Mouse (Mus musculus) limb, embryonic 14.5 days (tissue): Measurements from ENCODE around the gene Tcte1. TPM values are rescaled to one million over a fixed set of nuclear protein-coding genes. Genes with fewer than 3 reads are reported as not detected.
A peak's percentile ranks its signal among the peaks of the same experiment; 100 is the strongest.

Experiments
- ATAC-seq: fragments of 200-750 bp; cut with Nextera tagmentation; 2 replicates; pipeline ENCODE4 v1.8.0; 2017; ENCODE audit warnings: low read depth, moderate number of reproducible peaks, moderate TSS enrichment; ENCODE audit not compliant: low FRiP score
- DNase-seq: peaks from one replicate; pipeline ENCODE4 v3.0.0-alpha.2; 2015; ENCODE audit warnings: low spot score
- H3K27ac ChIP-seq: fragments of 300-500 bp; sonication (generic); replicated peaks from 2 replicates; pipeline ENCODE4 v1.5.1; 2014; ENCODE audit warnings: low read depth, mild to moderate bottlenecking, low read length, moderate library complexity, mixed read lengths
- H3K27me3 ChIP-seq: fragments of 300-500 bp; sonication (generic); 2 replicates; pipeline ENCODE4 v1.6.1; 2014; ENCODE audit warnings: low read length, mixed read lengths; ENCODE audit not compliant: control insufficient read depth, insufficient read depth
- H3K36me3 ChIP-seq: fragments of 300-500 bp; sonication (generic); 2 replicates; pipeline ENCODE4 v1.6.1; 2014; ENCODE audit warnings: mild to moderate bottlenecking, low read length, moderate library complexity, mixed read lengths; ENCODE audit not compliant: control insufficient read depth, insufficient read depth
- H3K4me1 ChIP-seq: fragments of 300-500 bp; sonication (generic); 2 replicates; pipeline ENCODE4 v1.6.1; 2014; ENCODE audit warnings: antibody characterized with exemption, low read length, mixed read lengths; ENCODE audit not compliant: control insufficient read depth, insufficient read depth
- H3K4me2 ChIP-seq: fragments of 300-500 bp; sonication (generic); replicated peaks from 2 replicates; pipeline ENCODE4 v1.6.1; 2014; ENCODE audit warnings: low read depth, mild to moderate bottlenecking, low read length, moderate library complexity; ENCODE audit not compliant: severe bottlenecking
- H3K4me3 ChIP-seq: fragments of 300-500 bp; sonication (generic); replicated peaks from 2 replicates; pipeline ENCODE4 v1.5.1; 2014; ENCODE audit warnings: low read length
- H3K9ac ChIP-seq: fragments of 300-500 bp; sonication (generic); 2 replicates; pipeline ENCODE4 v1.6.1; 2014; ENCODE audit warnings: mild to moderate bottlenecking, low read depth, low read length, moderate library complexity; ENCODE audit not compliant: severe bottlenecking
- H3K9me3 ChIP-seq: fragments of 300-500 bp; sonication (generic); 2 replicates; pipeline ENCODE4 v1.6.1; 2016; ENCODE audit warnings: low read length; ENCODE audit not compliant: control insufficient read depth
- POLR2A ChIP-seq: fragments of 200-500 bp; IDR thresholded peaks from 2 replicates; pipeline ENCODE4 v1.8.0; 2012; ENCODE audit warnings: inconsistent platforms, mild to moderate bottlenecking, moderate library complexity, borderline replicate concordance; ENCODE audit not compliant: insufficient read depth, insufficient read length; ENCODE audit errors: extremely low read depth
- WGBS: fragments of 180-500 bp; shearing (Covaris S2); extraction: QIAGEN DNeasy Blood & Tissue Kit; methylation state at CpG from one replicate; pipeline ENCODE4 v1.1.7; 2014; 5-methylcytosine and 5-hydroxymethylcytosine counted together
- polyA plus RNA-seq, 2 experiments: library from polyadenylated mRNA; depleted of rRNA in 1 of 2; stranded (reverse) in 1 of 2; unstranded in 1 of 2; fragments of >200 nt; fragmentation: Nextera tagmentation in 1 of 2; extraction: Ambion mirVana in 1 of 2; gene quantifications; 2 replicates each; pipeline versions ENCODE4 v1.2.1 to v1.2.3; 2012 to 2014

Gene Tcte1
- polyA plus RNA-seq, 2 experiments = 0.74 TPM; not detected in 1

GRCm38 (mm10) chr17:45569999-45570398 lies 46.8 kb downstream of the Tcte1 start:
- 84% methylated on average over 4 of the region's 4 CpGs for WGBS
- Histone ChIP-seq H3K4me1 (peaks cover 17% of the 10 kb centered on the region), H3K9ac (no peak overlapping the region), H3K36me3 (peaks cover 64% of the 10 kb centered on the region), H3K9me3 (no peaks in the 10 kb centered on the region), H3K4me2 (no peak overlapping the region), H3K27ac (no peak overlapping the region), H3K27me3 (no peaks in the 10 kb centered on the region), H3K4me3 (no peak overlapping the region)
- DNase-seq = no peak
- no peak for ATAC-seq
- no peak for TF ChIP-seq POLR2A

GRCm38 (mm10) chr17:45572103-45573086 lies 49.2 kb downstream of the Tcte1 start:
- Histone ChIP-seq H3K27ac (peak overlapping the region; percentile 97), H3K9ac (peak overlapping the region; percentile 98), H3K36me3 (peaks cover 49% of the 10 kb centered on the region), H3K27me3 (no peaks in the 10 kb centered on the region), H3K9me3 (no peaks in the 10 kb centered on the region), H3K4me1 (peaks cover 10% of the 10 kb centered on the region), H3K4me2 (peak overlapping the region; percentile 73), H3K4me3 (peak overlapping the region; percentile 96)
- TF ChIP-seq POLR2A = no peak
- under 1% methylated on average over 38 of the region's 57 CpGs for WGBS
- ATAC-seq (peak; percentile 41), DNase-seq (peak; percentile 91)

DNA sequence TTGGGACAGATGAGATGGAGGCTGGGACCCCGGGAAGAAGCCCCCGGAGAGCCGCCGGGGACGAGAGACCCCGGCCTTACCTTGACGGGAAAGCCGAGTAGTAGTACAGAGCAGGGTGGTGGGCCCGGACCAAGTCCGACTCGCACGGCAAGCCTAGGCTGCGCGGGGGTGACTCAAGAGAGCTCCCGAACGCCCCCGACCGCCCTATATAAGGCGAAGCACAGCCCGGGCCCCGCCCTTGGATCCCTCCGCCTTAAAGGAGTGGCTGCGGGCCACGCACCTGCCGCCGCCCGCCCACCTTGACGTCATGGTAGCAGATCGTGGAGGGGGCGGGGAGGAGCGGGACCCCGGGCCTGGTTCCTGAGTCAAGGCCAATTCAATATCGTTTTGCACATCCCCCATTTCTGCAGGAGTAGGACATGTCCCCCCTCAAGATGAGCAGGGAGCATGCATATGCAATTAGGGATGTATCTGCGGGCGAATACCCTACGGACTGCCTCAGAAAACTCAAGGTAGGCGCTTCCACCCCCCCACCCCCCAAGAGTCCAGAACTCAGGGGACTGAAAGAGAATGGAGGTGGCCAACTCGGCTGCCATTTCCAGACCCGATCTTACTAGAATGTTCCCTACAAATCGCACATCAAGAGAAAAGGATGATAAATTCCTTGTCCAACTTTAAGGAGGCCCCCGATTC lies 50.0 kb downstream of the Tcte1 start, which contains the start of gene Hsp90ab1:
TSS of gene Hsp90ab1 (minus strand) at position 185 of the 693 bp plus-strand sequence.
- Histone ChIP-seq H3K4me2 (peak within 1 kb of the TSS; percentile 73), H3K9me3 (no peaks in the 10 kb centered on the region), H3K36me3 (peaks cover 40% of the 10 kb centered on the region), H3K4me3 (peak within 1 kb of the TSS; percentile 96), H3K27me3 (no peaks in the 10 kb centered on the region), H3K9ac (peak within 1 kb of the TSS; percentile 98), H3K4me1 (peaks cover 10% of the 10 kb centered on the region), H3K27ac (peak within 1 kb of the TSS; percentile 97)
- peak; percentile 85 for ATAC-seq
- 3% methylated on average over 41 of the region's 41 CpGs for WGBS
- peak; percentile 94 for DNase-seq
- peak; percentile 98 for TF ChIP-seq POLR2A

DNA sequence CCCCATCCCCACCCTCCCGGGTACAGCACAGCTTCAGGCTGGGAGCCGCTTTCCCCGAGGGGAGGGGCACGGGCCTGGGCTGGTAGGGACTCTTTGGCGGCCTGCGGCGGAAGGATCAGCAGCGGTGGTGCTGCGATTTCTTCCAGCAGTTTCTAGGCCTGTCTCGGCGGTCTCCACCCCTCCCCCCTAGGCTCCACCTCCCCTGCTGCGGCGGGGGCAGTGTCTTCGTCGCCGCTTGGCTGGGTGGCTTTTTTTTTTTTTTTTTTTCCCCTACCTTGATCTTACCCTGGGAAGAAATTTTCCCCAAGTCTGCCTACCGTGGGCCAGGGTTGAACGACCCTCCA lies 50.5 kb downstream of the Tcte1 start:
- WGBS = 0% methylated on average over 18 of the region's 18 CpGs
- peak overlapping the region; percentile 97 for H3K27ac ChIP-seq
- H3K9me3 ChIP-seq = no peaks in the 10 kb centered on the region
- H3K4me1 ChIP-seq = peaks cover 10% of the 10 kb centered on the region
- peak overlapping the region; percentile 98 for H3K9ac ChIP-seq
- no peak for TF ChIP-seq POLR2A
- H3K27me3 ChIP-seq = no peaks in the 10 kb centered on the region
- H3K4me2 ChIP-seq = peak overlapping the region; percentile 73
- peak; percentile 79 for ATAC-seq
- H3K4me3 ChIP-seq = peak overlapping the region; percentile 96
- peaks cover 35% of the 10 kb centered on the region for H3K36me3 ChIP-seq
- DNase-seq = peak; percentile 98

DNA sequence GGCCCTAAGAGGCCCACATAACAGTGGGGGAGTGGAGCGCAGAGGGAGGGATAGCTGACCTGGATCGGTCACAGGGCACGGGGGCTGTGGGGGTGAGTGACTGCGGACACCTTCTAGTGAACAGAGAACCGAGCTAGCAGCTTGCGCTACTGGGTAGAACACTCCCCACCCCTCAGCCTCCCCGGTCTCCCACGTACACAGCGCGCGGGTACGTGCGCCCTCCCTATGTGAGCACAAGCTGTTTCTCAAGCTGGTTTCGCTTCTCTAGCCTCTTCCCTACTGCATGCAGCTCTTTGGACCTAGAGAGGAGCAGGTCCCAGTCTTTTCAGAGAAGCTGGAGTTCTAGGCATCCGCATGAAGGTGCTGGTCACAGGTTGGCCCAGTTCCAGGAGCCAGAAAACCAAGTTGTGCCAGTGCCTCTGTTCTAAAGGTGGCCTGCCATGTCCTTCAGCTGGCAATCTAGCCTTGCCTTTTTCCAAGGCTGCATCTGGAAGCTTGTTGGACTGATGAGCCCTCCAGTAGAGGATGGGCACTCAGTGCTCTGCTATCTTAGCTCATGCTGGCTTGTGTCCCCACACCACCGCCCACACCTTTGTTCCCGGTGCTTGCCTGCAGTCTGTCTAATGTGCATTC lies 51.0 kb downstream of the Tcte1 start:
- Histone ChIP-seq H3K4me3 (peak overlapping the region; percentile 96), H3K9me3 (no peaks in the 10 kb centered on the region), H3K4me2 (peak overlapping the region; percentile 73), H3K27ac (peak overlapping the region; percentile 97), H3K9ac (peak overlapping the region; percentile 98), H3K4me1 (peaks cover 10% of the 10 kb centered on the region), H3K36me3 (peaks cover 30% of the 10 kb centered on the region), H3K27me3 (no peaks in the 10 kb centered on the region)
- peak; percentile 28; the same call in 1 of the 2 replicates for ATAC-seq
- TF ChIP-seq POLR2A = 0 out of 2 replicates have a peak, but pooled peaks have one; percentile 59
- DNase-seq = peak; percentile 71
- 4% methylated on average over 17 of the region's 17 CpGs for WGBS
